Mouse (Mus musculus) cerebellum, postnatal 14 days (tissue): ENCODE data around the gene Thsd7b.
"Not testable (repeated sequence)": the region's sequence is repeated elsewhere in the genome, so short reads cannot be mapped to it uniquely, and the experiment has no call there.

ENCODE experiments used
- DNase-seq, 2 experiments: peaks; one replicate each; pipeline ENCODE4 v3.0.0; 2021; ENCODE audit warnings: mixed read lengths in 2 of 2

Gene Thsd7b

GRCm38 (mm10) chr1:129874355-129874754 is 601.3 kb downstream of the Thsd7b start:
- DNase-seq, result no peak

- peak in 1 of 2 experiments; percentile 6 for DNase-seq
Measured at GRCm38 (mm10) chr1:129887861-129888260, 614.8 kb downstream of the Thsd7b start.

- no peak for DNase-seq
Measured at GRCm38 (mm10) chr1:129898121-129898520, 625.0 kb downstream of the Thsd7b start.

GRCm38 (mm10) chr1:129915484-129915883 is 642.4 kb downstream of the Thsd7b start:
- no peak for DNase-seq

- DNase-seq, result no peak
Measured at GRCm38 (mm10) chr1:129917568-129917967, 644.5 kb downstream of the Thsd7b start.

- peak; percentile 8 to 37 for DNase-seq
Measured at GRCm38 (mm10) chr1:129919385-129919784, 646.3 kb downstream of the Thsd7b start.

GRCm38 (mm10) chr1:129931003-129931402 is 657.9 kb downstream of the Thsd7b start:
- no peak for DNase-seq

- DNase-seq, result no peak
Measured at GRCm38 (mm10) chr1:129943116-129943515, 670.0 kb downstream of the Thsd7b start.

- no peak for DNase-seq
Measured at GRCm38 (mm10) chr1:129947026-129947425, 673.9 kb downstream of the Thsd7b start.

- no peak for DNase-seq
Measured at GRCm38 (mm10) chr1:129955478-129955877, 682.4 kb downstream of the Thsd7b start.

GRCm38 (mm10) chr1:129956625-129957024 is 683.5 kb downstream of the Thsd7b start:
- no peak for DNase-seq

- DNase-seq, result not testable (repeated sequence)
Measured at GRCm38 (mm10) chr1:129959352-129959751, 686.2 kb downstream of the Thsd7b start.

- peak; percentile 25 to 33 for DNase-seq
Measured at GRCm38 (mm10) chr1:129963166-129963565, 690.1 kb downstream of the Thsd7b start.

- DNase-seq, result not testable (repeated sequence)
Measured at GRCm38 (mm10) chr1:129989247-129989646, 716.1 kb downstream of the Thsd7b start.

GRCm38 (mm10) chr1:129990821-129991220 is 717.7 kb downstream of the Thsd7b start:
- DNase-seq, result no peak

- DNase-seq, result no peak
Measured at GRCm38 (mm10) chr1:130055012-130055411, 781.9 kb downstream of the Thsd7b start.

GRCm38 (mm10) chr1:130062105-130062504 is 789.0 kb downstream of the Thsd7b start:
- no peak for DNase-seq

- peak in 1 of 2 experiments; percentile 2 for DNase-seq
Measured at GRCm38 (mm10) chr1:130066193-130066959, 793.3 kb downstream of the Thsd7b start.

GRCm38 (mm10) chr1:130083788-130084187 is 810.7 kb downstream of the Thsd7b start:
- no peak for DNase-seq

- no peak for DNase-seq
Measured at GRCm38 (mm10) chr1:130085207-130085606, 812.1 kb downstream of the Thsd7b start.

GRCm38 (mm10) chr1:130085910-130086309 is 812.8 kb downstream of the Thsd7b start:
- no peak for DNase-seq

- DNase-seq, result no peak
Measured at GRCm38 (mm10) chr1:130099227-130099626, 826.1 kb downstream of the Thsd7b start.

- DNase-seq, result no peak
Measured at GRCm38 (mm10) chr1:130112580-130113314, 839.6 kb downstream of the Thsd7b start.

GRCm38 (mm10) chr1:130113549-130113948 is 840.4 kb downstream of the Thsd7b start:
- no peak for DNase-seq
